Mouse (Mus musculus) E14TG2a.4 (cell line): Measurements from ENCODE around the gene 1700017B05Rik.

Source experiments
- CTCF ChIP-seq: conservative IDR thresholded peaks from 2 replicates; pipeline ENCODE4 v1.5.1; 2014; ENCODE audit warnings: low read length
- NANOG ChIP-seq: IDR thresholded peaks from 2 replicates; pipeline ENCODE4 v1.6.1; 2014; ENCODE audit warnings: borderline replicate concordance, low read length, mixed read lengths

- no peak for TF ChIP-seq CTCF
- TF ChIP-seq NANOG = no peak
Measured at GRCm38 (mm10) chr9:57242916-57243315, 19.5 kb downstream of the 1700017B05Rik start.
